Mouse (Mus musculus) kidney, adult 2 months (tissue): Measurements from ENCODE around the gene St3gal4.

Source experiments
- CTCF ChIP-seq: fragments of 200-500 bp; conservative IDR thresholded peaks from 2 replicates; pipeline ENCODE4 v1.5.1; 2011; ENCODE audit warnings: low read depth, mild to moderate bottlenecking, control low read depth, low read length, moderate library complexity, mixed read lengths; ENCODE audit not compliant: insufficient read depth, insufficient read length
- POLR2A ChIP-seq: fragments of 200-500 bp; IDR thresholded peaks from one replicate; pipeline ENCODE4 v1.6.1; 2011; ENCODE audit warnings: low read depth, low read length, control low read depth

DNA sequence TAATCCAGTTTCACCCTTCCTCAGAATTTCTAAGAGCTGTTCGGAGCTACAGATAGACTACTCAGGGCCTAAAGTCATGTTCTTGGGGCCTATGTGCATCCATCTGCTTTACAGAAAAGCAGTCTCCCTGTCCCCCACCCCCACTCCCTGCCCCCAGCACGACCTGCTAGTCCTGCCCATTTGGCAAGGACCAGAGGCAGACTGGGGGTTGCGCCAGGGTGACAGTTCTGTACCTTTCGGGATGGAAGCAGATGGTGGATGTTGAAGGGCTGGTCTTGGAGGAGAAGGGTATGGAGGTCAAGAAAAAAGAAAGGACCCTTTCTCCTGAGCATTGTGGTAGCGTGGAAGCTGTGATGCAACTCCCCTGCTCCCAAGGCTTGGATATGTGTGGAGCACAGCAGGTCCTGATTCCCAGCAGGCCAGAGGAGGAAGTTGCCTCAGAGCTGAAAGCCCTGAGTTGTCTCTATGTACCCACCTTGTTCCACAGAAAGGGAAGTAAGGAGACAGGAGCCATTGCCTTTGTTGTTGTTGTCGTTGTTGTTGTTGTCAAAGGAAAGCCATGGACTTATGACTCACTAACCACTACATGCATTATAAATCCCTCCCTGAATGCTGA is 91.6 kb downstream of the St3gal4 start:
- no peak for TF ChIP-seq POLR2A
- TF ChIP-seq CTCF = no peak
